ENCODE assay signal across 8 mouse cellular contexts in the genomic region with DNA sequence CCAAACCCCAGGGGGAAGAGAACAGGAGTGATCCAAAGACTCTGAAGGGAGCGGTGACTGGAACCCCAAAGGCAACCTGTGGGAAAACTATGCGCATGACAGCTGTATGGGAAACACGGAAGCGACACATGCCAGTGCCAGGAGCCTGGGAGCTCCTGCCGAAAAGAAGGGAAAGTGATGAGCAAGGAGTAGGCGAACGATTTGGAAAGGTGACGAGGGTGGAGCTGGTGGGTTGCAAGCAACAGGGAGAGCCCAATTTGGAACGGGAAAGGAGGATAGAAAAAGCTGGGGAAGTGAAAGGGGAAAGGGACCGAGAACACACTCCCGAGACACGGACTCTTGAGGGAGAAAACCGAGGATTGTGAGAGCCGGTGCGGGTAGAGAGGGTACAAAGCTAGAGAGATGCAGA. TPM values are rescaled to one million over a fixed set of nuclear protein-coding genes. Genes with fewer than 3 reads are reported as not detected.
A peak's percentile ranks its signal among the peaks of the same experiment; 100 is the strongest.
DNase-seq lines count a peak whose midpoint lies in the region; ATAC-seq and TF ChIP-seq lines count a peak whose summit lies in the region.

No protein-coding gene starts in this region.

- peak overlapping the region; percentile 96 for H3K9ac ChIP-seq in heart, embryonic 12.5 days
- peak overlapping the region; percentile 97 for H3K9ac ChIP-seq in lung, embryonic 14.5 days

- DNase-seq in 3T3-L1 (ENCODE audit: low read depth, low spot score): peak; percentile 64
- DNase-seq in embryo, embryonic 10.5 days (ENCODE audit: low spot score): peak; percentile 28
- peak; percentile 30 to 37 for DNase-seq in layer of hippocampus, adult 18-20 months (ENCODE audit: low spot score in 2 of 2)
- peak; percentile 33 for DNase-seq in lung, embryonic 14.5 days
- DNase-seq in right cerebral cortex, postnatal 14 days: peak; percentile 36
- no peak for DNase-seq in c-Kit-positive CD71-positive TER-119-positive erythroid progenitor cells, embryonic 14.5 days (ENCODE audit: low spot score)

- peaks cover 52% of the 10 kb centered on the region for H3K4me1 ChIP-seq in heart, embryonic 12.5 days (replicated peaks)
- peaks cover 18% of the 10 kb centered on the region for H3K4me1 ChIP-seq in lung, embryonic 14.5 days (ENCODE audit: insufficient read depth)

- H3K4me2 ChIP-seq in heart, embryonic 12.5 days: peak overlapping the region; percentile 95
- H3K4me2 ChIP-seq in lung, embryonic 14.5 days: peak overlapping the region; percentile 78

- H3K27ac ChIP-seq in heart, embryonic 12.5 days (ENCODE audit: poor library complexity, severe bottlenecking): peak overlapping the region; percentile 89; the same call in 1 of the 2 replicates
- H3K27ac ChIP-seq in lung, embryonic 14.5 days (ENCODE audit: low read depth): no peak overlapping the region

- WGBS in heart, embryonic 12.5 days: 1% methylated on average over 15 of the region's 15 CpGs
- whole genome bisulfite sequencing in lung, embryonic 14.5 days: 2% methylated on average over 15 of the region's 15 CpGs

- peak overlapping the region; percentile 76 for H3ac ChIP-seq in C2C12 (ENCODE audit: control insufficient read depth, insufficient read length, low read depth)

- no peaks in the 10 kb centered on the region for H3K9me3 ChIP-seq in heart, embryonic 12.5 days (replicated peaks)
- H3K9me3 ChIP-seq in lung, embryonic 14.5 days (ENCODE audit: low read depth, low read length): no peaks in the 10 kb centered on the region

- peak overlapping the region; percentile 68 for H3K4me3 ChIP-seq in C2C12 (ENCODE audit: insufficient read depth, poor library complexity, severe bottlenecking)
- H3K4me3 ChIP-seq in heart, embryonic 12.5 days: peak overlapping the region; percentile 88
- peak overlapping the region; percentile 95 for H3K4me3 ChIP-seq in lung, embryonic 14.5 days (ENCODE audit: low read depth, low read length)

- TF ChIP-seq CTCF in C2C12 (IDR thresholded peaks at IDR 0.05; ENCODE audit: control insufficient read depth, insufficient read depth, insufficient read length): no peak
- TF ChIP-seq CTCF in lung, embryonic 14.5 days (IDR thresholded peaks at IDR 0.05; ENCODE audit: low read depth): no peak

- ATAC-seq in heart, embryonic 12.5 days (ENCODE audit: insufficient number of reproducible peaks, low FRiP score): no peak
- ATAC-seq in lung, embryonic 14.5 days (ENCODE audit: insufficient read depth): no peak

- H3K27me3 ChIP-seq in C2C12 (ENCODE audit: control insufficient read depth, insufficient read depth, insufficient read length): no peaks in the 10 kb centered on the region
- H3K27me3 ChIP-seq in heart, embryonic 12.5 days (replicated peaks): no peaks in the 10 kb centered on the region
- no peaks in the 10 kb centered on the region for H3K27me3 ChIP-seq in lung, embryonic 14.5 days (ENCODE audit: insufficient read depth, low read length)

- peaks cover 16% of the 10 kb centered on the region for H3K36me3 ChIP-seq in C2C12 (ENCODE audit: control insufficient read depth, insufficient read depth)
- H3K36me3 ChIP-seq in heart, embryonic 12.5 days: no peaks in the 10 kb centered on the region
- peaks cover 10% of the 10 kb centered on the region; the same call in 1 of the 2 replicates for H3K36me3 ChIP-seq in lung, embryonic 14.5 days (ENCODE audit: insufficient read depth)

- peaks cover 58% of the 10 kb centered on the region for H3K79me2 ChIP-seq in C2C12 (ENCODE audit: control insufficient read depth, insufficient read depth)

- H3K79me3 ChIP-seq in C2C12 (ENCODE audit: low read depth): peaks cover 58% of the 10 kb centered on the region

TF ChIP-seq in C2C12, 6 proteins besides CTCF, POLR2A, EP300 and RAD21:
- no peak for TF ChIP-seq USF1 (IDR thresholded peaks at IDR 0.05; ENCODE audit: low read depth)
- TF ChIP-seq MYOD1 (IDR thresholded peaks at IDR 0.05; ENCODE audit: control insufficient read depth, insufficient read length, low read depth): no peak
- TF ChIP-seq MAX (IDR thresholded peaks at IDR 0.05): no peak
- no peak for TF ChIP-seq FOSL1 (IDR thresholded peaks at IDR 0.05; ENCODE audit: insufficient read depth, low read length, poor library complexity, severe bottlenecking)
- TF ChIP-seq MYOG (IDR thresholded peaks at IDR 0.05; ENCODE audit: control insufficient read depth, extremely low read depth, insufficient read length): no peak
- TF ChIP-seq CEBPB (IDR thresholded peaks at IDR 0.05; ENCODE audit: low read depth): no peak

RNA-seq across cellular contexts. Expression of a gene that starts 1.3 kb away (rescaled TPM):
- polyA plus RNA-seq in C2C12 (2012; fragmentation: generic; extraction: Trizol): 27.2 TPM
- 40.8 and 49.3 TPM in 2 replicates for polyA plus RNA-seq in heart, embryonic 12.5 days (2016; fragmentation: Nextera tagmentation; extraction: Ambion mirVana)
- 100 to 1,000 TPM; 114 to 118 TPM for total RNA-seq in layer of hippocampus, adult 18-20 months (2021)
- 49.2 and 57.8 TPM in 2 replicates for polyA plus RNA-seq in lung, embryonic 14.5 days (2014; fragmentation: Nextera tagmentation; extraction: Ambion mirVana)

RNA-seq across cellular contexts. Expression of a gene that starts 42.4 kb away (rescaled TPM):
- polyA plus RNA-seq in C2C12 (2012; fragmentation: generic; extraction: Trizol): 21.6 TPM
- 23.5 and 26.4 TPM in 2 replicates for polyA plus RNA-seq in heart, embryonic 12.5 days (2016; fragmentation: Nextera tagmentation; extraction: Ambion mirVana)
- 10 to 100 TPM; 33.6 to 34.2 TPM for total RNA-seq in layer of hippocampus, adult 18-20 months (2021)
- 18.6 and 26.8 TPM in 2 replicates for polyA plus RNA-seq in lung, embryonic 14.5 days (2014; fragmentation: Nextera tagmentation; extraction: Ambion mirVana)
